Mouse (Mus musculus): ENCODE results near the gene Pskh1. TPM values are rescaled to one million over a fixed set of nuclear protein-coding genes. Genes with fewer than 3 reads are reported as not detected.

The Pskh1 gene
- total and polyA plus RNA-seq, 3 experiments: 12.9 to 26.2 TPM; not detected in 1

DNA sequence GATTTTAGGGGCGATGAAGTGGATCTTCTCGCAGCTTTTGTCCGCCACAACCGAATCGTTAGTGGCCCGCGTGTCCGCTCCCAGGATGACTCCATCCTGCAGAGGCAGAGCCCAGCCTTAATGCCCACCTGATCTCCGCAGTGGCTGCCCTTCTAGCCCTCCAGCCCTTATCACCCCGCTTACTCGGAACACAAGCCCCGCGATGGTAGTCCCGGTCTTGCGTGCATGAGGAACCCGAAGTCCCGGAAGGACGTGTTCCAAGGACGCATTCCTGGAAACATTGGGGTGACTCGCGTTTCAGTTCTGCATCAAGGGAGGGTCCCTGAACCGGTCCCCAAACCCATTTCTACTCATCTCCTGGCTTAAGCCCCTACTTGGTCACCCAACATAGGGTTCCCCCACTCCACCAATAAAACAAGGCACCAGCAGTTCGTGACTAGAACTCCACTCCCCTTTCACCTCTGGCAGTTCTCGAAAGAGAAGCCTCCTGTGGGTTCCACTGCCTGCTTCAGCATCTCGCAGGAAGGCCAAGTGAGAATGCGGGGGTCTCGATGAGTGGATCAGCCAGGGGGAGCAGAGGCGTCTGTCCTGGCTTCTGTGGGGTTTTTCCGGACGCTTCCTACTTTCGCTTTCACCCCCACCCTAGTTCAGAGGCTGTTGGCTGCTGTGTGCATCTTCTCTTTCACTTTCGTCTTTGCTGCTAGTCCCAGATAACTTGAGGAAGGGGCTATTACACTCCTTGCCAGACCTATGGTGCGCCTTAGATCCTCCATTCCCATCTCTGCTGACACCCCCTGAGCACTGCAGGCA is 37.5 kb downstream of the Pskh1 start:
- no peaks in the 10 kb centered on the region for H3K27me3 ChIP-seq (ENCODE audit: control insufficient read depth in 1 of 2, insufficient read depth in 2 of 2, low read length in 2 of 2)
- H3K4me3 ChIP-seq (ENCODE audit: control insufficient read depth in 1 of 2, insufficient read depth in 1 of 2, low read depth in 2 of 2, low read length in 2 of 2): peak overlapping the region; percentile 67 to 85
- peak overlapping the region; percentile 91 for H3K9ac ChIP-seq (ENCODE audit: control insufficient read depth, low read depth, low read length, poor library complexity, severe bottlenecking)
- peaks cover 4 to 14% of the 10 kb centered on the region in 2 experiments; a peak in 3 of 4 replicates for H3K4me1 ChIP-seq (ENCODE audit: control insufficient read depth in 1 of 2, insufficient read depth in 2 of 2, low read length in 2 of 2)
- TF ChIP-seq ZMIZ1 (IDR thresholded peaks at IDR 0.05; ENCODE audit: low read depth, low read length): no peak; the same call in 1 of the 2 replicates
- peak; percentile 28 for TF ChIP-seq HCFC1 (IDR thresholded peaks at IDR 0.05; ENCODE audit: low read depth, low read length)
- TF ChIP-seq USF2 (IDR thresholded peaks at IDR 0.05; ENCODE audit: borderline replicate concordance in 1 of 2, insufficient read depth in 1 of 2, low read depth in 1 of 2, low read length in 2 of 2): no peak
- peak; percentile 45 for TF ChIP-seq NELFE (IDR thresholded peaks at IDR 0.05; ENCODE audit: low read depth, low read length)
- peak; percentile 67 for TF ChIP-seq TBP (IDR thresholded peaks at IDR 0.05; ENCODE audit: low read depth, low read length)
- no peak for TF ChIP-seq CTCF (IDR thresholded peaks at IDR 0.05 in 2 of 3, conservative IDR thresholded peaks at IDR 0.05 in 1 of 3; ENCODE audit: control insufficient read depth in 1 of 3, insufficient read depth in 1 of 3, low read depth in 2 of 3, low read length in 3 of 3, poor library complexity in 1 of 3, severe bottlenecking in 1 of 3)
- no peak for TF ChIP-seq GABPA (IDR thresholded peaks at IDR 0.05; ENCODE audit: low read depth, low read length)
- no peak for TF ChIP-seq CHD2 (IDR thresholded peaks at IDR 0.05; ENCODE audit: low read length)
- no peak for TF ChIP-seq KAT2A (conservative IDR thresholded peaks at IDR 0.05; ENCODE audit: low read depth, low read length)
- no peak for TF ChIP-seq MAX (IDR thresholded peaks at IDR 0.05; ENCODE audit: low read length)
- no peak for TF ChIP-seq POLR2AphosphoS5 (IDR thresholded peaks at IDR 0.05; ENCODE audit: borderline replicate concordance, low read depth, low read length)
- TF ChIP-seq ZC3H11A (IDR thresholded peaks at IDR 0.05; ENCODE audit: low read depth, low read length): no peak
- 0 out of 2 replicates have a peak, but pooled peaks have one; percentile 1 for TF ChIP-seq SMC3 (IDR thresholded peaks at IDR 0.05; ENCODE audit: low read depth, low read length)
- no peak for TF ChIP-seq TCF12 (IDR thresholded peaks at IDR 0.05; ENCODE audit: low read depth, low read length)
- TF ChIP-seq EP300 (IDR thresholded peaks at IDR 0.05; ENCODE audit: low read depth in 1 of 2, low read length in 2 of 2): no peak
- TF ChIP-seq RCOR1 (IDR thresholded peaks at IDR 0.05; ENCODE audit: low read depth, low read length): no peak
- TF ChIP-seq MEF2A (IDR thresholded peaks at IDR 0.05; ENCODE audit: extremely low read depth, insufficient replicate concordance, low read depth, low read length, poor library complexity, severe bottlenecking): no peak
- no peak for TF ChIP-seq BHLHE40 (IDR thresholded peaks at IDR 0.05; ENCODE audit: borderline replicate concordance, low read depth, low read length)
- TF ChIP-seq GATA1 (IDR thresholded peaks at IDR 0.05; ENCODE audit: low read depth, low read length): no peak
- no peak for TF ChIP-seq MAFK (IDR thresholded peaks at IDR 0.05; ENCODE audit: borderline replicate concordance, low read depth, low read length)
- TF ChIP-seq MAZ (IDR thresholded peaks at IDR 0.05; ENCODE audit: low read depth, low read length): no peak
- no peak for TF ChIP-seq MYC (IDR thresholded peaks at IDR 0.05; ENCODE audit: low read depth, low read length)
- no peak; the same call in 1 of the 2 replicates for TF ChIP-seq SIN3A (IDR thresholded peaks at IDR 0.05; ENCODE audit: low read length)
- TF ChIP-seq UBTF (IDR thresholded peaks at IDR 0.05; ENCODE audit: borderline replicate concordance, insufficient read depth, low read depth, low read length): peak; percentile 70; the same call in 1 of the 2 replicates
- TF ChIP-seq ETS1 (IDR thresholded peaks at IDR 0.05; ENCODE audit: low read depth, low read length): 0 out of 2 replicates have a peak, but pooled peaks have one; percentile 1
- no peak for TF ChIP-seq E2F4 (IDR thresholded peaks at IDR 0.05; ENCODE audit: borderline replicate concordance, low read depth, low read length)
- TF ChIP-seq RAD21 (IDR thresholded peaks at IDR 0.05; ENCODE audit: low read depth, low read length): no peak; the same call in 1 of the 2 replicates
- TF ChIP-seq CHD1 (IDR thresholded peaks at IDR 0.05; ENCODE audit: low read depth, low read length): no peak; the same call in 1 of the 2 replicates
- TF ChIP-seq POLR2AphosphoS2 (IDR thresholded peaks at IDR 0.05; ENCODE audit: low read length): no peak
- TF ChIP-seq POLR2A (IDR thresholded peaks at IDR 0.05; ENCODE audit: control insufficient read depth in 1 of 2, insufficient read depth in 1 of 2, low read depth in 1 of 2, low read length in 2 of 2, poor library complexity in 1 of 2): peak; percentile 6 to 21; a peak in 1 of 4 replicates
- no peak for TF ChIP-seq MXI1 (IDR thresholded peaks at IDR 0.05; ENCODE audit: low read depth, low read length)
- no peak for TF ChIP-seq NRF1 (IDR thresholded peaks at IDR 0.05; ENCODE audit: insufficient read depth, low read depth, low read length, poor library complexity, severe bottlenecking)
- TF ChIP-seq ELF1 (IDR thresholded peaks at IDR 0.05; ENCODE audit: low read depth, low read length): 0 out of 2 replicates have a peak, but pooled peaks have one; percentile 21
- TF ChIP-seq ZNF384 (IDR thresholded peaks at IDR 0.05; ENCODE audit: low read depth, low read length): no peak
- no peak for TF ChIP-seq JUND (IDR thresholded peaks at IDR 0.05; ENCODE audit: low read depth, low read length)
- DNase-seq (ENCODE audit: low read depth, low spot score): peak; percentile 79
- no peaks in the 10 kb centered on the region for H3K9me3 ChIP-seq (replicated peaks; ENCODE audit: insufficient read depth, low read length)
- peaks cover 10% of the 10 kb centered on the region for H3K79me2 ChIP-seq (ENCODE audit: control insufficient read depth, insufficient read depth, low read length, poor library complexity)
- peaks cover 0 to 13% of the 10 kb centered on the region in 2 experiments; a peak in 2 of 4 replicates for H3K36me3 ChIP-seq (ENCODE audit: control insufficient read depth in 1 of 2, insufficient read depth in 2 of 2, low read length in 2 of 2)
- peak overlapping the region; percentile 85 for H3K27ac ChIP-seq (ENCODE audit: control insufficient read depth, low read depth, low read length)

Data from MEL (cell line).